Mouse (Mus musculus) limb, embryonic 11.5 days (tissue): Measurements from ENCODE around the gene Tspan13. TPM values are rescaled to one million over a fixed set of nuclear protein-coding genes. Genes with fewer than 3 reads are reported as not detected.

Source experiments
- ATAC-seq: fragments of 200-750 bp; cut with Nextera tagmentation; 2 replicates; pipeline ENCODE4 v1.8.0; 2017; ENCODE audit warnings: low read depth; ENCODE audit not compliant: insufficient number of reproducible peaks, low FRiP score, low TSS enrichment
- DNase-seq: peaks from one replicate; pipeline ENCODE4 v3.0.0-alpha.2; 2015; ENCODE audit warnings: low spot score
- H3K27ac ChIP-seq: fragments of 300-500 bp; sonication (generic); replicated peaks from 2 replicates; pipeline ENCODE4 v1.5.1; 2014; ENCODE audit warnings: low read depth, mild to moderate bottlenecking, low read length
- H3K27me3 ChIP-seq: fragments of 300-500 bp; sonication (generic); 2 replicates; pipeline ENCODE4 v1.6.1; 2014; ENCODE audit warnings: mild to moderate bottlenecking, low read length, mixed read lengths; ENCODE audit not compliant: control insufficient read depth, insufficient read depth
- H3K36me3 ChIP-seq: fragments of 300-500 bp; sonication (generic); 2 replicates; pipeline ENCODE4 v1.6.1; 2014; ENCODE audit warnings: mild to moderate bottlenecking, low read length, moderate library complexity, mixed read lengths; ENCODE audit not compliant: control insufficient read depth, insufficient read depth
- H3K4me1 ChIP-seq: fragments of 300-500 bp; sonication (generic); 2 replicates; pipeline ENCODE4 v1.6.1; 2014; ENCODE audit warnings: low read length, mixed read lengths; ENCODE audit not compliant: control insufficient read depth, insufficient read depth
- H3K4me2 ChIP-seq: fragments of 300-500 bp; sonication (generic); 2 replicates; pipeline ENCODE4 v1.6.1; 2014; ENCODE audit warnings: low read depth, mild to moderate bottlenecking, moderate library complexity; ENCODE audit not compliant: severe bottlenecking
- H3K4me3 ChIP-seq: fragments of 300-500 bp; sonication (generic); 2 replicates; pipeline ENCODE4 v1.5.1; 2014; ENCODE audit warnings: low read depth, low read length
- H3K9ac ChIP-seq: fragments of 300-500 bp; sonication (generic); 2 replicates; pipeline ENCODE4 v1.6.1; 2014; ENCODE audit warnings: mild to moderate bottlenecking, low read length
- H3K9me3 ChIP-seq: fragments of 300-500 bp; sonication (generic); 2 replicates; pipeline ENCODE4 v1.6.1; 2016; ENCODE audit warnings: low read length; ENCODE audit not compliant: control insufficient read depth
- WGBS: fragments of 180-500 bp; shearing (Covaris S2); extraction: QIAGEN DNeasy Blood & Tissue Kit; methylation state at CpG from one replicate; pipeline ENCODE4 v1.1.7; 2014; 5-methylcytosine and 5-hydroxymethylcytosine counted together
- polyA plus RNA-seq: library from polyadenylated mRNA; unstranded; fragments of >200 nt; fragmentation: Nextera tagmentation; extraction: Ambion mirVana; gene quantifications from 2 replicates; pipeline ENCODE4 v1.2.1, GENCODE M21; 2014

The Tspan13 gene
- polyA plus RNA-seq, 1 experiment from 2014 or later = 54.7 TPM

GRCm38 (mm10) chr12:35981732-35982360, 60.5 kb downstream of the Tspan13 start:
- no peaks in the 10 kb centered on the region for H3K36me3 ChIP-seq
- ATAC-seq (no peak), DNase-seq (no peak)
- no peak overlapping the region for H3K9ac ChIP-seq
- H3K27ac ChIP-seq = no peak overlapping the region
- 64% methylated on average over 6 of the region's 6 CpGs for WGBS
- no peak overlapping the region for H3K4me3 ChIP-seq
- H3K4me2 ChIP-seq = no peak overlapping the region
- no peaks in the 10 kb centered on the region for H3K4me1 ChIP-seq
- H3K27me3 ChIP-seq = no peaks in the 10 kb centered on the region
- no peaks in the 10 kb centered on the region for H3K9me3 ChIP-seq

- no peak for DNase-seq
- Histone ChIP-seq H3K9ac (no peak overlapping the region), H3K4me1 (no peaks in the 10 kb centered on the region), H3K27me3 (no peaks in the 10 kb centered on the region), H3K4me3 (no peak overlapping the region), H3K9me3 (no peaks in the 10 kb centered on the region), H3K36me3 (no peaks in the 10 kb centered on the region), H3K27ac (no peak overlapping the region), H3K4me2 (no peak overlapping the region)
- WGBS = 84% methylated on average over 5 of the region's 5 CpGs
- ATAC-seq = no peak
These were observed 62.7 kb downstream of the Tspan13 start for GRCm38 (mm10) chr12:35979625-35980024.

GRCm38 (mm10) chr12:35977633-35978246, 64.6 kb downstream of the Tspan13 start:
- no peak for ATAC-seq
- DNase-seq = no peak
- Histone ChIP-seq H3K36me3 (no peaks in the 10 kb centered on the region), H3K27me3 (no peaks in the 10 kb centered on the region), H3K9me3 (no peaks in the 10 kb centered on the region), H3K27ac (no peak overlapping the region), H3K4me3 (no peak overlapping the region), H3K9ac (no peak overlapping the region), H3K4me2 (no peak overlapping the region), H3K4me1 (no peaks in the 10 kb centered on the region)
- WGBS = 32% methylated on average over 6 of the region's 6 CpGs

GRCm38 (mm10) chr12:35975898-35976297, 66.4 kb downstream of the Tspan13 start:
- H3K36me3 ChIP-seq = no peaks in the 10 kb centered on the region
- 89% methylated on average over 3 of the region's 3 CpGs for WGBS
- H3K4me1 ChIP-seq = no peaks in the 10 kb centered on the region
- no peak for ATAC-seq
- no peak for DNase-seq
- H3K27ac ChIP-seq = no peak overlapping the region
- H3K9me3 ChIP-seq = no peaks in the 10 kb centered on the region
- no peak overlapping the region for H3K4me3 ChIP-seq
- no peak overlapping the region for H3K4me2 ChIP-seq
- no peaks in the 10 kb centered on the region for H3K27me3 ChIP-seq
- no peak overlapping the region for H3K9ac ChIP-seq

- Histone ChIP-seq H3K4me2 (no peak overlapping the region), H3K9ac (no peak overlapping the region), H3K9me3 (no peaks in the 10 kb centered on the region), H3K27ac (no peak overlapping the region), H3K36me3 (no peaks in the 10 kb centered on the region), H3K4me1 (no peaks in the 10 kb centered on the region), H3K27me3 (no peaks in the 10 kb centered on the region), H3K4me3 (no peak overlapping the region)
- ATAC-seq = no peak
- WGBS = 71% methylated on average over 7 of the region's 7 CpGs
- no peak for DNase-seq
These were observed 75.5 kb downstream of the Tspan13 start for GRCm38 (mm10) chr12:35966768-35967141.

- H3K27me3 ChIP-seq = no peaks in the 10 kb centered on the region
- H3K9ac ChIP-seq = no peak overlapping the region
- no peaks in the 10 kb centered on the region for H3K9me3 ChIP-seq
- no peaks in the 10 kb centered on the region for H3K4me1 ChIP-seq
- H3K4me3 ChIP-seq = no peak overlapping the region
- 51% methylated on average over 7 of the region's 7 CpGs for WGBS
- H3K36me3 ChIP-seq = no peaks in the 10 kb centered on the region
- DNase-seq (no peak), ATAC-seq (no peak)
- no peak overlapping the region for H3K4me2 ChIP-seq
- no peak overlapping the region for H3K27ac ChIP-seq
These were observed 76.1 kb downstream of the Tspan13 start for GRCm38 (mm10) chr12:35966098-35966767.

Other genes with a start within 250 kb of the Tspan13 start
- gene Agr3, start 116.9 kb downstream of the Tspan13 start, polyA plus RNA-seq = 0.24 TPM in 1 of 2 replicates, not detected in the other
- not detected in 2 replicates for gene Agr2, start 49.6 kb downstream of the Tspan13 start, polyA plus RNA-seq
- 28.1 and 28.5 TPM in 2 replicates for gene Ankmy2, start 114.6 kb upstream of the Tspan13 start, polyA plus RNA-seq
- 312 and 328 TPM in 2 replicates for gene Bzw2, start 115.6 kb upstream of the Tspan13 start, polyA plus RNA-seq
- not detected in 2 replicates for gene Lrrc72, start 210.9 kb upstream of the Tspan13 start, polyA plus RNA-seq